Mouse (Mus musculus) midbrain, postnatal 0 days (tissue): ENCODE measurements at regions not wholly inside any gene's neighbourhood (a gene's known extent, or its start where the extent isn't known, plus 50 kb on each side); places are given as distances from the start of the nearest gene placed in this dataset.

Experiments used
- ATAC-seq: fragments of 200-750 bp; cut with Nextera tagmentation; 2 replicates; pipeline ENCODE4 v1.8.0; 2017; ENCODE audit warnings: moderate number of reproducible peaks, mild to moderate bottlenecking, moderate TSS enrichment, moderate library complexity; ENCODE audit not compliant: low FRiP score
- DNase-seq: peaks from one replicate; pipeline ENCODE4 v3.0.0-alpha.2; 2015; ENCODE audit warnings: low spot score
- H3K27ac ChIP-seq: fragments of 300-500 bp; sonication (generic); 2 replicates; pipeline ENCODE4 v1.5.1; 2014; ENCODE audit warnings: low read depth, mild to moderate bottlenecking, low read length, mixed read lengths
- H3K27me3 ChIP-seq: fragments of 300-500 bp; sonication (generic); 2 replicates; pipeline ENCODE4 v1.6.1; 2014; ENCODE audit warnings: low read length, control low read depth, mixed read lengths; ENCODE audit not compliant: insufficient read depth
- H3K36me3 ChIP-seq: fragments of 300-500 bp; sonication (generic); 2 replicates; pipeline ENCODE4 v1.6.1; 2014; ENCODE audit warnings: low read length, control low read depth, mixed read lengths; ENCODE audit not compliant: insufficient read depth
- H3K4me1 ChIP-seq: fragments of 300-500 bp; sonication (generic); 2 replicates; pipeline ENCODE4 v1.6.1; 2014; ENCODE audit warnings: mild to moderate bottlenecking, control low read depth, antibody characterized with exemption, low read length, mixed read lengths; ENCODE audit not compliant: insufficient read depth
- H3K4me2 ChIP-seq: fragments of 300-500 bp; sonication (generic); 2 replicates; pipeline ENCODE4 v1.6.1; 2014; ENCODE audit warnings: low read depth, mild to moderate bottlenecking, low read length, mixed read lengths; ENCODE audit not compliant: poor library complexity, severe bottlenecking
- H3K4me3 ChIP-seq: fragments of 300-500 bp; sonication (generic); 2 replicates; pipeline ENCODE4 v1.5.1; 2014; ENCODE audit warnings: low read depth, mild to moderate bottlenecking, low read length, moderate library complexity
- H3K9ac ChIP-seq: fragments of 300-500 bp; sonication (generic); replicated peaks from 2 replicates; pipeline ENCODE4 v1.6.1; 2014; ENCODE audit warnings: mild to moderate bottlenecking, low read length, moderate library complexity, mixed read lengths; ENCODE audit not compliant: poor library complexity, severe bottlenecking
- H3K9me3 ChIP-seq: fragments of 300-500 bp; sonication (generic); 2 replicates; pipeline ENCODE4 v1.6.1; 2016; ENCODE audit warnings: low read length, control low read depth
- CTCF ChIP-seq: IDR thresholded peaks from 2 replicates; pipeline ENCODE4 v1.5.1; 2016; ENCODE audit warnings: antibody characterized with exemption, mild to moderate bottlenecking
- WGBS: fragments of 180-500 bp; shearing (Covaris S2); extraction: QIAGEN DNeasy Blood & Tissue Kit; methylation state at CpG from one replicate; pipeline ENCODE4 v1.1.7; 2014; 5-methylcytosine and 5-hydroxymethylcytosine counted together

DNA sequence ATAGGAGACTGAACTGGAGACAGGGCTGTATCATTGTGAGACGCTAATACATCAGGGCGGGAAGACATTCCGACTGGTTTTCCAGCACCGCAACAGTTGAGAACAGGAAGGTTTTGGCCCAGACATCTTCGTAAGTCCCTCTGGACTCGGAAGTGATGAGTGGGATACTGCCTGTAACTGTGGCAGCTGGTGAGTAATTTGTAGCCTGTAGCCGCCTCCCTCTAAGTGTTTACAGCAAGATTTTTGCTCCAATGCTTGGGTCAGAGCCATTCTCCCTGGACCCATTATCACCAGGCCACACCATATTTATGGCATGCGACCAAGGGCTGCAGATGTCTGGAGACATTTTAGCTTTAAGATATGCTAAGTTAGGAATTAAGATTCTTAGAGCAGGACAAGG, 351.5 kb downstream of the Etnk1 start:
- H3K4me1 ChIP-seq: no peaks in the 10 kb centered on the region
- DNase-seq (peak; percentile 44), ATAC-seq (no peak)
- H3K9me3 ChIP-seq: no peaks in the 10 kb centered on the region
- H3K4me3 ChIP-seq: no peak overlapping the region
- no peak overlapping the region for H3K27ac ChIP-seq
- no peaks in the 10 kb centered on the region for H3K36me3 ChIP-seq
- WGBS: 98% methylated on average over 8 of the region's 8 CpGs
- H3K9ac ChIP-seq: no peak overlapping the region
- no peak for TF ChIP-seq CTCF
- no peaks in the 10 kb centered on the region for H3K27me3 ChIP-seq
- no peak overlapping the region for H3K4me2 ChIP-seq

DNA sequence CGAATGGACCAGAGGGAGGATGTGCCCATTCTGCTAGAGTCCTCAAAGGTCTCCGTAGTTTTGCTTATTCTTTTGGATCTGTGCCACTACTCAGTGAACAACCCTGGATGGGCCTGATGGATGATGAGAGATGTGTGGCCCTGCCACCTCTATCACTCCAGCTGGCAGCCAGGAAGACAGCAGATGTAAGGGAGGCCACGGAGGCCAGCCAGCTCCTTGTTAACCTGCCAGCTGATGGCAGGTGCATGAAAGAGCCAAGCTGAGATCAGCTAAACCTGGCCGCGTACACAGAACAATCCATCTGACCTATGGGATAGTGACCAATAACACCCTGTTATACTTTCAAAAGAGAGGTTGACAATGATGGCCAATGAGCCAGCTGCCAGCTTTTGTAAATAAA, 352.6 kb downstream of the Etnk1 start:
- Histone ChIP-seq H3K9ac (no peak overlapping the region), H3K4me1 (no peaks in the 10 kb centered on the region), H3K4me3 (no peak overlapping the region), H3K9me3 (no peaks in the 10 kb centered on the region), H3K27ac (no peak overlapping the region), H3K27me3 (no peaks in the 10 kb centered on the region), H3K4me2 (no peak overlapping the region), H3K36me3 (no peaks in the 10 kb centered on the region)
- ATAC-seq (no peak; the same call in 1 of the 2 replicates), DNase-seq (peak; percentile 39)
- no peak for TF ChIP-seq CTCF
- WGBS: 91% methylated on average over 5 of the region's 5 CpGs

DNA sequence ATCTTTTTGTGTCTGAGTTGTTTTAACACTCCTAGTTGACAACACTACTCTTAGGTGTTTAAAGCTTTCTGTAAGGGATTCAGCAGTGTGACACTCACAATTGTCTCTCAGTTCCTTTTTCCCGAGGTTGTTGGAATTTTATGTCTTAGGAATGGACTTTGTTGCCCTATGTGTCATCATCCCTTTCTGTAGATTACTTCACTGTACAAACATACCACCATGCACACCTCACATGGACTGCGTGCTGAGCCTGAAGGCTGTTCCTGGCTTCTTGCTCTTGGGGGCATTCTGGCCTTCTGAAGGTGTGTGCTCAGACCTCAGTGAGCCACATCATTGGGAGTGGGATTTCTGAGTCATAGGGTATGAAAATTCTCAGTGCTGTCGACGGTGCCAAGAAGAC, 358.1 kb downstream of the Etnk1 start:
- 89% methylated on average over 4 of the region's 4 CpGs for WGBS
- ATAC-seq (no peak), DNase-seq (no peak)
- H3K27ac ChIP-seq: no peak overlapping the region
- H3K36me3 ChIP-seq: no peaks in the 10 kb centered on the region
- H3K27me3 ChIP-seq: no peaks in the 10 kb centered on the region
- H3K4me3 ChIP-seq: no peak overlapping the region
- H3K4me2 ChIP-seq: no peak overlapping the region
- no peaks in the 10 kb centered on the region for H3K4me1 ChIP-seq
- no peaks in the 10 kb centered on the region for H3K9me3 ChIP-seq
- no peak for TF ChIP-seq CTCF
- H3K9ac ChIP-seq: no peak overlapping the region

DNA sequence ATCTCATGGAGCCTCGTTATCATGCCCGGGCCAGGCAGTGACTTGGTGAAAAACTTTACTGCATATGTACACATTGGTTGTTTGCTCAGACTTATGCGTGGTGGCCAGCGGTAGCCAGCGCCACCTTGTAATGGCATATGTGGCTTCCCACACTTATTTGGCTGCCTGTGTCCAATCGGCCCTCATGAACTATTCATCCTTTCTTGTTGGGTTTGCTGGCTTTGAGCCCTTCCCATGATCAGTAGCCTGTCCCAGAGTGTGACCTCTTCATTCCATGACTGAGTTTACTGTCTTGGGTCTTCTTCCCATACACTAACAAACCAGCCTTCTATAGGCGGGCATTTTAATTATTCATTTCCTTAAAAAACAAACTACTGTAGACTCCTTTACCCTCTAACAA, 361.9 kb downstream of the Etnk1 start:
- H3K27me3 ChIP-seq: no peaks in the 10 kb centered on the region
- H3K4me2 ChIP-seq: no peak overlapping the region
- no peak overlapping the region for H3K9ac ChIP-seq
- ATAC-seq (no peak), DNase-seq (no peak)
- H3K4me1 ChIP-seq: 0 out of 2 replicates have a peak, but pooled peaks cover 3% of the 10 kb centered on the region
- no peak overlapping the region for H3K27ac ChIP-seq
- WGBS: 97% methylated on average over 7 of the region's 7 CpGs
- no peak for TF ChIP-seq CTCF
- no peak overlapping the region for H3K4me3 ChIP-seq
- H3K9me3 ChIP-seq: no peaks in the 10 kb centered on the region
- no peaks in the 10 kb centered on the region for H3K36me3 ChIP-seq

DNA sequence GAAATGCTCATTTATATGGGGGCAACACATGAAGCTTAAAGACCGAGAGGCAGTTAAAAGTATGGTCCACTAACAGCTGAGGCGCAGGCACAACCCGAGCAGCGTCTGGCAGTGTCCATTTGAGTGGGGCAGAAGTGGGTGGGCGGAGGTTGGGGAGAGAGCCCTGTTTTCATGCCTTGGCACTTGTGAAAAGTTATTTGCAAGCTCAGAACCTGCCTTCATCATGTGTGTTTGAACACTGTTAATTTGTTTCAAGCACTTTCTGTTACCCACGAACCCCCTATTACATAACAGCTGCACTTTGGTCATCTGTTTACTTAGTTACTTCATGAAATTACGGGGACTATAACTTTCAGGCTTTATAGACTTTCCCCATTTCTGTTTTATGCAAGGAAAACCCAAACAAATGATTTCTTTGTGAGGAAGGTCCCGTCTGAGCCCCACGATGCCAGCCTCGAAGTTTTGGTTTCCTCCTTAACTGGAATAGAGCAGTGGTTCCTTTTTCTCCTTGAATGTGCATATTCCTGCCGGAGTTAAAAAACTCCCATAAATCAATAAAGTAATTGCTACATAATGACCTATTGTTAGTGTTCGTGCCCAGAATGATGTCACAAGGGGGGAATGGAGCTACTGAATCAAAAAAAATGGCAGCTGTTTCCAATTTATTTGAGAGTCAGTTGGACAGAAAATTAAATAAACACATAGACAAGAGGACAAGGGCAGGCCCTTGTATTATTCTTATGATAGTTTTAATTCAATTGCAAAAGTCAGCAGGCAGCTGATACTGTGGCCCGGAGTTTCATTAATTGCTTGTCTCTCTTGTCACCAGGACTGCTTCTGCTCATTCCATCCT, 363.6 kb downstream of the Etnk1 start:
- WGBS: 76% methylated on average over 13 of the region's 13 CpGs
- no peak overlapping the region for H3K4me3 ChIP-seq
- no peaks in the 10 kb centered on the region for H3K27me3 ChIP-seq
- no peak for DNase-seq
- no peak overlapping the region for H3K4me2 ChIP-seq
- H3K27ac ChIP-seq: no peak overlapping the region
- TF ChIP-seq CTCF: no peak
- ATAC-seq: no peak
- no peaks in the 10 kb centered on the region for H3K9me3 ChIP-seq
- no peaks in the 10 kb centered on the region for H3K36me3 ChIP-seq
- no peak overlapping the region for H3K9ac ChIP-seq
- H3K4me1 ChIP-seq: 0 out of 2 replicates have a peak, but pooled peaks cover 3% of the 10 kb centered on the region

DNA sequence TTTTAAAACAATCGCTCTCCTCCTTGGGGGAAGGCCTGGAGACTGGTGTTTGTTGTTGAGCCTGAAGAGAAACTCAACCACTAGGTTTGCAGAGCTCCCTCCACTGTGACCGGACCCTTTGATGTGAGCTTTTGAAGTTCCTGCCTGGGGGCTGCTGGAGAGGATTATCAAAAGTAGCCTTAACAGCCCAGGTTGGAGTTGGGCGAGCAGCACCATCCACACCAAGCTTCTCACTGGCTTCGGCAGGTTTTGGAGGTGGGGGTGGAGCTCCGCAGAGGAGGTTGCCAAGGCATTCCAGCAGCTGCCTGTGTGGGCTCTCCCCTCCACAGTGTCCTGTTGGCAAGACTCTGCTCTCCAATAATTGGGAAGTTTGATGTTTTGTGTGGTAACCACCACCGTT, 364.5 kb downstream of the Etnk1 start:
- 26% methylated on average over 6 of the region's 6 CpGs for WGBS
- Histone ChIP-seq H3K9me3 (no peaks in the 10 kb centered on the region), H3K4me3 (no peak overlapping the region), H3K9ac (no peak overlapping the region), H3K4me2 (no peak overlapping the region), H3K4me1 (0 out of 2 replicates have a peak, but pooled peaks cover 3% of the 10 kb centered on the region), H3K27ac (no peak overlapping the region), H3K27me3 (no peaks in the 10 kb centered on the region), H3K36me3 (no peaks in the 10 kb centered on the region)
- no peak for TF ChIP-seq CTCF
- ATAC-seq (no peak), DNase-seq (no peak)
